Mouse (Mus musculus): ENCODE results near the gene Astn2.

DNA sequence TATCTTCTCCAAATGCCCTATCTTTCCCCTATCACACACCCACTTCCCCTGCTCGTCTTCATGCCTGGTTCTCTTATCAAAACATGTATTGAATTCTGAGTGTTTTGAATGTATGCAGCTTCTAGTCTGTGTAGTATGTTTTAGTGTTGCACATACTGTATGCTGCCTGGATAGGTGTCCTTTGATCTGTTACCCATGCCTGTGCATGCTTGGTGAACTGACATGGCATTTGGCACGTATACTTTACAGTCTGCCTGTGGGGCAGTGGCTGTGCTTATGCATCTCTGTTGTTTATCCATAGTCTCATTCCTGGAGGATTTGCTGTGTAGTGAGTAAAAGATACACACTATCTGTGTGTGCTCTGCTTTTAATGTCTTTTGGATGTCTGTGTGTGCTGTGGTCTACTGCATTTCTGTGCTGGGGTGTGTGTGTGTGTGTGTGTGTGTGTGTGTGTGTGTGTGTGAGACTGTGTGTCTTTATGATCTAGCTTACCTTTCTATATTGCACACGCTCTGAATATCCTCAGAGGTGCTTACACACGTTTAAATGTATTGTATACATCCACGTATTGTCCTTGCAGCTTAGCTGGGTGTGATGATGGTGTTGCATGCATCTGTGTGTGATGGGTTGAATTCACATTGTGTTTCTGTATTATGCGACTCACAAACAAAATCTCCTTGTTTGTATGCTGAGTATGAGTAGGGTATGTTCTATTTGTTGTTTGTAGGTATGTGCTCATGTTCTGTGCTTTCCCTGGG lies 908.5 kb downstream of the Astn2 start:
- TF ChIP-seq CTCF (IDR thresholded peaks at IDR 0.05) (no peak), EP300 (IDR thresholded peaks at IDR 0.05) (no peak)
